Mouse (Mus musculus): ENCODE data around the gene Kctd14. TPM values are rescaled to one million over a fixed set of nuclear protein-coding genes. Genes with fewer than 3 reads are reported as not detected.

Kctd14 gene
- 1 to 10 TPM in 1 of 2 experiments, under 1 TPM in 1; 0.79 to 3.1 TPM for polyA plus RNA-seq (2017; shearing (Covaris generic))

GRCm38 (mm10) chr7:97451023-97451422 lies at the start of gene Kctd14:
Gene Kctd14, plus strand, starts transcription at chr7:97451323.

GRCm38 (mm10) chr7:97416906-97417777 lies 34.0 kb upstream of the Kctd14 start, which contains the start of gene Thrsp:
Gene Thrsp, minus strand, starts transcription at chr7:97417730.

GRCm38 (mm10) chr7:97480821-97481339 lies 29.8 kb downstream of the Kctd14 start, which contains the start of gene Ints4:
Gene Ints4, plus strand, starts transcription at chr7:97480956.

Other genes starting within 250 kb of the Kctd14 start
- 1 to 10 TPM; 3.4 to 3.8 TPM for gene Usp35, start 119.3 kb upstream of the Kctd14 start, polyA plus RNA-seq (2017; shearing (Covaris generic))
- 1 to 10 TPM; 1.1 to 2.8 TPM for gene Kctd21, start 119.0 kb upstream of the Kctd14 start, polyA plus RNA-seq (2017; shearing (Covaris generic))
- gene Alg8, start 79.7 kb upstream of the Kctd14 start, polyA plus RNA-seq (2017; shearing (Covaris generic)) = 10 to 100 TPM; 18.1 TPM
- 100 to 1,000 TPM; 176 to 201 TPM for gene Ndufc2, start 51.3 kb upstream of the Kctd14 start, polyA plus RNA-seq (2017; shearing (Covaris generic))
- gene Thrsp, start 33.6 kb upstream of the Kctd14 start, polyA plus RNA-seq (2017; shearing (Covaris generic)) = under 1 TPM; 0.12 to 0.32 TPM
- gene Ints4, start 29.6 kb downstream of the Kctd14 start, polyA plus RNA-seq (2017; shearing (Covaris generic)) = 10 to 100 TPM; 34.6 to 43.1 TPM
- 10 to 100 TPM; 37.5 to 40.1 TPM for gene Aamdc, start 128.2 kb downstream of the Kctd14 start, polyA plus RNA-seq (2017; shearing (Covaris generic))
- 10 to 100 TPM; 40.9 to 54.0 TPM for gene Rsf1, start 128.6 kb downstream of the Kctd14 start, polyA plus RNA-seq (2017; shearing (Covaris generic))
- gene Clns1a, start 245.3 kb downstream of the Kctd14 start, polyA plus RNA-seq (2017; shearing (Covaris generic)) = 100 to 1,000 TPM; 111 to 147 TPM